Mouse (Mus musculus): ENCODE data around the gene Olfr1105.

GRCm38 (mm10) chr2:87036431-87036830, at the start of gene Olfr1105:
- TF ChIP-seq CTCF (conservative IDR thresholded peaks at IDR 0.05; ENCODE audit: low read length), result no peak
- no peak for TF ChIP-seq POU5F1 (IDR thresholded peaks at IDR 0.05; ENCODE audit: borderline replicate concordance, low read length)

Measured in E14TG2a.4 (cell line).